Mouse (Mus musculus) heart, postnatal 10 days (tissue): ENCODE measurements around the gene Tmem82. TPM values are rescaled to one million over a fixed set of nuclear protein-coding genes. Genes with fewer than 3 reads are reported as not detected.

Source experiments
- total RNA-seq, 2 experiments: library from RNA; stranded (reverse); gene quantifications; 2 replicates each; pipeline ENCODE4 v1.2.3; 2021

Gene Tmem82
- total RNA-seq, 2 experiments from 2014 or later, result 11.2 to 15.6 TPM

Other genes with a start within 250 kb of the Tmem82 start
- gene Clcnka, start 219.9 kb downstream of the Tmem82 start, total RNA-seq, result not detected
- 1 to 10 TPM in 1 of 2 experiments, under 1 TPM in 1; 0.91 to 1.2 TPM for gene Clcnkb, start 202.6 kb downstream of the Tmem82 start, total RNA-seq
- 1,000 to 10,000 TPM; 1,029 to 1,075 TPM for gene Hspb7, start 197.9 kb downstream of the Tmem82 start, total RNA-seq
- gene Srarp, start 182.5 kb downstream of the Tmem82 start, total RNA-seq, result not detected
- gene Zbtb17, start 174.0 kb downstream of the Tmem82 start, total RNA-seq, result 10 to 100 TPM; 18.0 to 21.9 TPM
- 10 to 100 TPM; 32.1 to 34.2 TPM for gene Spen, start 80.0 kb downstream of the Tmem82 start, total RNA-seq
- gene Fblim1, start 12.5 kb downstream of the Tmem82 start, total RNA-seq, result 100 to 1,000 TPM; 241 to 248 TPM
- 10 to 100 TPM; 81.1 to 84.5 TPM for gene Slc25a34, start 5.2 kb upstream of the Tmem82 start, total RNA-seq
- 10 to 100 TPM; 81.0 to 83.1 TPM for gene Plekhm2, start 46.3 kb upstream of the Tmem82 start, total RNA-seq
- 1 to 10 TPM in 1 of 2 experiments, under 1 TPM in 1; 0.19 to 3.1 TPM for gene Rsc1a1, start 67.0 kb upstream of the Tmem82 start, total RNA-seq
- 10 to 100 TPM; 38.5 to 41.1 TPM for gene Ddi2, start 104.8 kb upstream of the Tmem82 start, total RNA-seq
- gene Agmat, start 128.0 kb upstream of the Tmem82 start, total RNA-seq, result under 1 TPM; 0.48 to 0.79 TPM
- 10 to 100 TPM; 17.6 to 18.0 TPM for gene Dnajc16, start 172.3 kb upstream of the Tmem82 start, total RNA-seq
- gene Casp9, start 175.0 kb upstream of the Tmem82 start, total RNA-seq, result 10 to 100 TPM; 10.5 to 12.4 TPM
- under 1 TPM in 1 of 2 experiments, not detected in 1; 0.87 TPM for gene Cela2a, start 207.5 kb upstream of the Tmem82 start, total RNA-seq
- not detected for gene Ctrc, start 227.7 kb upstream of the Tmem82 start, total RNA-seq